Mouse (Mus musculus) colon, adult 2 months (tissue): ENCODE results near the gene Gm10518. TPM values are rescaled to one million over a fixed set of nuclear protein-coding genes. Genes with fewer than 3 reads are reported as not detected.

ENCODE experiments used
- polyA plus RNA-seq: library from polyadenylated mRNA; depleted of rRNA; stranded (reverse); fragments of >200 nt; gene quantifications from 2 replicates; pipeline ENCODE4 v1.2.3, GENCODE M21; 2012; rRNA removed

The Gm10518 gene
- not detected in 2 replicates for polyA plus RNA-seq

GRCm38 (mm10) chr1:179802610-179803512 is at the start of gene Gm10518:
Gene Gm10518, plus strand, starts transcription at chr1:179803376.

DNA sequence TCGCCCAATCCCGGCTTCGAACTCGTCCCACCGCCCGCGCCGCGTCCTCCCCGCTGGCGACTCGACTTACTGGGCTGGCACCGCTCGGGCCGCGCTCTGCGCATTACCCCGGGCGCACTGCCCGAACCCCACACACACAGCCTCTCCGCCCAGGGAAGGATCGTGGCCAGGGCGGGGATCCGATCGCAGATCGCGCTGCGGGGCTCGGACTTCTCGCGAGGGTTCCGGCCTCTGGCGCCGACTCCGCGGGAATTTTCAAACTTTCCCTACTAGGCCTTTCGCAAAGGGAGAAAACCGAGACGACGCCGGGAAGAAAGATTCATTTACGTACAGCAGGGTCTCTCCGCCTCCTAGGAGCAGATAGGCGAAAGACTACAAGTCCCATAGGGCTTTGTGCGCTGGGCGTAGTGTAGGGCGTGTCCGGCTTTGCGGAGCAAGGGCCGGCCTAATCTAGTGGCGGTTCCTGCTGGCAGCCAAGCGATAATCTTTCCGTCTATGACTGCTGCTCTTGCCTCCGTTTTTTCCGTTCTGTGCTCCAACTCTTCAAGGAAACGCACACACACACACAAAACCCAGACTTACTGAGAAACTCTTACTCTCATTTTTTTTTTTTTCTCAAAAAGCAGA is 450 bp downstream of the Gm10518 start, which contains the start of gene Ahctf1:
Gene Ahctf1, minus strand, starts transcription at position 168 of the 627 bp plus-strand sequence.

Other genes with a start within 250 kb of the Gm10518 start
- gene Sccpdh, start 135.2 kb upstream of the Gm10518 start, polyA plus RNA-seq = 3.5 TPM in 2 replicates
- gene Kif28, start 58.1 kb upstream of the Gm10518 start, polyA plus RNA-seq = not detected in 2 replicates
- 3.3 and 3.7 TPM in 2 replicates for gene Ahctf1, start 304 bp downstream of the Gm10518 start, polyA plus RNA-seq
- gene Cdc42bpa, start 157.1 kb downstream of the Gm10518 start, polyA plus RNA-seq = 12.1 and 14.3 TPM in 2 replicates